Mouse (Mus musculus): Measurements from ENCODE around the gene Polr2h.

- TF ChIP-seq CTCF (IDR thresholded peaks at IDR 0.05; ENCODE audit: low read depth, low read length) (no peak), GATA1 (IDR thresholded peaks at IDR 0.05; ENCODE audit: borderline replicate concordance, low read length) (no peak), POLR2AphosphoS5 (IDR thresholded peaks at IDR 0.05; ENCODE audit: insufficient replicate concordance, low read depth, low read length) (no peak)
Measured at GRCm38 (mm10) chr16:20757385-20757784, 39.9 kb downstream of the Polr2h start.

All from G1E (cell line).